Comparison of ENCODE assay signal across 9 mouse cellular contexts in genomic region chr5:124724997-124725396, GRCm38 (mm10). TPM values are rescaled to one million over a fixed set of nuclear protein-coding genes. Genes with fewer than 3 reads are reported as not detected.
A peak's percentile ranks its signal among the peaks of the same experiment; 100 is the strongest.
DNase-seq lines count a peak whose midpoint lies in the region; ATAC-seq lines count a peak whose summit lies in the region.
"Had no signal": no experiment of that assay in that cellular context is flagged by ENCODE, and none has a peak within 500 bp of the region (broad histone marks: within the 10 kb centered on the region; RNA-seq: fewer than 3 reads in every experiment).

Gene Dnah10, plus strand, starts transcription at chr5:124725085.

- DNase-seq in kidney, postnatal 4 days: peak; percentile 49 to 54
- no peak for DNase-seq in kidney, postnatal 10 days
- DNase-seq in embryonic facial prominence, embryonic 11.5 days (ENCODE audit: low spot score): peak; percentile 30
- no peak for DNase-seq in yolk sac, embryonic 10.5 days (ENCODE audit: low spot score)
- DNase-seq in gastrocnemius, postnatal 25 days: no peak

- H3K4me3 ChIP-seq in embryonic facial prominence, embryonic 11.5 days (ENCODE audit: low read depth, low read length): no peak within 1 kb of the TSS
- peak within 1 kb of the TSS; percentile 16; the same call in 1 of the 2 replicates for H3K4me3 ChIP-seq in hindbrain, embryonic 15.5 days
- no peak within 1 kb of the TSS; the same call in 1 of the 2 replicates for H3K4me3 ChIP-seq in midbrain, embryonic 13.5 days (replicated peaks)
- no peak within 1 kb of the TSS for H3K4me3 ChIP-seq in liver, embryonic 12.5 days

- H3K4me1 ChIP-seq in embryonic facial prominence, embryonic 11.5 days (ENCODE audit: control insufficient read depth, insufficient read depth, low read length): no peaks in the 10 kb centered on the region
- peaks cover 8% of the 10 kb centered on the region; the same call in 1 of the 2 replicates for H3K4me1 ChIP-seq in hindbrain, embryonic 15.5 days (replicated peaks)
- H3K4me1 ChIP-seq in midbrain, embryonic 13.5 days (replicated peaks): peaks cover 12% of the 10 kb centered on the region
- H3K4me1 ChIP-seq in liver, embryonic 12.5 days: peaks cover 8% of the 10 kb centered on the region; the same call in 1 of the 2 replicates

- H3K27ac ChIP-seq in embryonic facial prominence, embryonic 11.5 days (replicated peaks; ENCODE audit: low read depth, low read length): no peak within 1 kb of the TSS
- no peak within 1 kb of the TSS for H3K27ac ChIP-seq in hindbrain, embryonic 15.5 days (replicated peaks)
- no peak within 1 kb of the TSS for H3K27ac ChIP-seq in midbrain, embryonic 13.5 days
- no peak within 1 kb of the TSS for H3K27ac ChIP-seq in liver, embryonic 12.5 days
- H3K27ac ChIP-seq: liver, embryonic 14.5 days had no signal

- H3K27me3 ChIP-seq in embryonic facial prominence, embryonic 11.5 days (ENCODE audit: control insufficient read depth, insufficient read depth, low read length): no peaks in the 10 kb centered on the region
- H3K27me3 ChIP-seq in hindbrain, embryonic 15.5 days: no peaks in the 10 kb centered on the region
- H3K27me3 ChIP-seq in midbrain, embryonic 13.5 days: no peaks in the 10 kb centered on the region
- 0 out of 2 replicates have a peak, but pooled peaks cover 6% of the 10 kb centered on the region for H3K27me3 ChIP-seq in liver, embryonic 12.5 days (replicated peaks)

- 0 out of 2 replicates have a peak within 1 kb of the TSS, but pooled peaks have one; percentile 4 for H3K9ac ChIP-seq in embryonic facial prominence, embryonic 11.5 days (replicated peaks; ENCODE audit: low read length)
- H3K9ac ChIP-seq in hindbrain, embryonic 15.5 days: no peak within 1 kb of the TSS
- 0 out of 2 replicates have a peak within 1 kb of the TSS, but pooled peaks have one; percentile 4 for H3K9ac ChIP-seq in midbrain, embryonic 13.5 days (replicated peaks)
- H3K9ac ChIP-seq in liver, embryonic 12.5 days: no peak within 1 kb of the TSS
- H3K9ac ChIP-seq: liver, embryonic 14.5 days had no signal

- ATAC-seq in embryonic facial prominence, embryonic 11.5 days (replicated peaks; ENCODE audit: insufficient number of reproducible peaks, low FRiP score, low TSS enrichment, low read depth): peak; percentile 66; the same call in 1 of the 2 replicates
- peak; percentile 73; the same call in 1 of the 2 replicates for ATAC-seq in hindbrain, embryonic 15.5 days (ENCODE audit: low FRiP score, low read depth)
- ATAC-seq in midbrain, embryonic 13.5 days: peak; percentile 80; the same call in 1 of the 2 replicates
- ATAC-seq in liver, embryonic 12.5 days: no peak

- WGBS in embryonic facial prominence, embryonic 11.5 days: 11% methylated on average over 29 of the region's 29 CpGs
- WGBS in hindbrain, embryonic 15.5 days: 8% methylated on average over 29 of the region's 29 CpGs
- 7% methylated on average over 29 of the region's 29 CpGs for WGBS in midbrain, embryonic 13.5 days
- 30% methylated on average over 29 of the region's 29 CpGs for WGBS in liver, embryonic 12.5 days (ENCODE audit: insufficient replicate concordance)

- H3K36me3 ChIP-seq in embryonic facial prominence, embryonic 11.5 days (replicated peaks; ENCODE audit: control insufficient read depth, insufficient read depth, low read depth, low read length): no peaks in the 10 kb centered on the region; the same call in none of the 2 replicates
- H3K36me3 ChIP-seq in hindbrain, embryonic 15.5 days: peaks cover 38% of the 10 kb centered on the region
- H3K36me3 ChIP-seq in midbrain, embryonic 13.5 days: peaks cover 46% of the 10 kb centered on the region
- H3K36me3 ChIP-seq in liver, embryonic 12.5 days: peaks cover 37% of the 10 kb centered on the region

- H3K4me2 ChIP-seq in embryonic facial prominence, embryonic 11.5 days (ENCODE audit: low read depth, low read length): peak within 1 kb of the TSS; percentile 13; the same call in 1 of the 2 replicates
- peak within 1 kb of the TSS; percentile 40 for H3K4me2 ChIP-seq in hindbrain, embryonic 15.5 days
- H3K4me2 ChIP-seq in midbrain, embryonic 13.5 days (replicated peaks): peak within 1 kb of the TSS; percentile 33
- H3K4me2 ChIP-seq in liver, embryonic 12.5 days: no peak within 1 kb of the TSS

- no peaks in the 10 kb centered on the region for H3K9me3 ChIP-seq in embryonic facial prominence, embryonic 11.5 days (replicated peaks; ENCODE audit: control insufficient read depth, low read length)
- no peaks in the 10 kb centered on the region for H3K9me3 ChIP-seq in hindbrain, embryonic 15.5 days
- no peaks in the 10 kb centered on the region for H3K9me3 ChIP-seq in midbrain, embryonic 13.5 days
- no peaks in the 10 kb centered on the region for H3K9me3 ChIP-seq in liver, embryonic 12.5 days (replicated peaks)

RNA-seq across cellular contexts. Expression of gene Dnah10, which starts in this region (rescaled TPM):
- 0.01 TPM in 1 of 2 replicates, not detected in the other for polyA plus RNA-seq in embryonic facial prominence, embryonic 11.5 days (2014; fragmentation: Nextera tagmentation; extraction: Ambion mirVana)
- 0.14 and 0.18 TPM in 2 replicates for polyA plus RNA-seq in hindbrain, embryonic 15.5 days (2015; fragmentation: Nextera tagmentation; extraction: Ambion mirVana)
- 0.08 and 0.13 TPM in 2 replicates for polyA plus RNA-seq in midbrain, embryonic 13.5 days (2015; fragmentation: Nextera tagmentation; extraction: Ambion mirVana)
- polyA plus RNA-seq in liver, embryonic 12.5 days (2016; fragmentation: Nextera tagmentation; extraction: Ambion mirVana): 0.01 TPM in 2 replicates
- under 1 TPM; 0.03 to 0.05 TPM for total RNA-seq in gastrocnemius, postnatal 25 days (2021)

Comparison
In these comparisons a context has a peak if more than half of its experiments do, and no peak if none do; other contexts are left out.
1. DNase-seq: peak in kidney, postnatal 4 days (2 of 2); none in kidney, postnatal 10 days (single experiment), yolk sac, embryonic 10.5 days (single experiment) and gastrocnemius, postnatal 25 days (single experiment).
2. Peak in DNase-seq, ATAC-seq, H3K9ac ChIP-seq and H3K4me2 ChIP-seq in embryonic facial prominence, embryonic 11.5 days; RNA of the gene not detected or under 1 TPM.
3. Peak in ATAC-seq, H3K4me3 ChIP-seq and H3K4me2 ChIP-seq in hindbrain, embryonic 15.5 days; RNA of the gene not detected or under 1 TPM.
4. Peak in ATAC-seq, H3K9ac ChIP-seq and H3K4me2 ChIP-seq in midbrain, embryonic 13.5 days; RNA of the gene not detected or under 1 TPM.